Mouse (Mus musculus) forebrain, embryonic 10.5 days (tissue): Measurements from ENCODE around the gene Glipr1l3. TPM values are rescaled to one million over a fixed set of nuclear protein-coding genes. Genes with fewer than 3 reads are reported as not detected.
A peak's percentile ranks its signal among the peaks of the same experiment; 100 is the strongest.
"Not testable (repeated sequence)": the region's sequence is repeated elsewhere in the genome, so short reads cannot be mapped to it uniquely, and the experiment has no call there.

Experiments used
- DNase-seq: peaks from one replicate; pipeline ENCODE4 v3.0.0-alpha.2; 2017; ENCODE audit warnings: low spot score; ENCODE audit errors: extremely low spot score
- H3K27ac ChIP-seq: fragments of 300-500 bp; sonication (generic); 2 replicates; pipeline ENCODE4 v1.5.1; 2016; ENCODE audit warnings: mild to moderate bottlenecking
- H3K27me3 ChIP-seq: fragments of 300-500 bp; sonication (generic); 2 replicates; pipeline ENCODE4 v1.6.1; 2016; ENCODE audit warnings: mild to moderate bottlenecking; ENCODE audit not compliant: poor library complexity, severe bottlenecking
- H3K36me3 ChIP-seq: fragments of 300-500 bp; sonication (generic); replicated peaks from 2 replicates; pipeline ENCODE4 v1.6.1; 2016; ENCODE audit warnings: mild to moderate bottlenecking, moderate library complexity
- H3K4me1 ChIP-seq: fragments of 300-500 bp; sonication (generic); 2 replicates; pipeline ENCODE4 v1.6.1; 2016
- H3K4me3 ChIP-seq: fragments of 300-500 bp; sonication (generic); 2 replicates; pipeline ENCODE4 v1.5.1; 2016; ENCODE audit warnings: mild to moderate bottlenecking, moderate library complexity
- H3K9me3 ChIP-seq: fragments of 300-500 bp; sonication (generic); 2 replicates; pipeline ENCODE4 v1.6.1; 2016; ENCODE audit warnings: mild to moderate bottlenecking, moderate library complexity
- WGBS: fragments of 180-500 bp; shearing (Covaris S2); methylation state at CpG from one replicate; pipeline ENCODE4 v1.1.7; 2016; 5-methylcytosine and 5-hydroxymethylcytosine counted together
- polyA plus RNA-seq: library from polyadenylated mRNA; unstranded; fragments of >200 nt; fragmentation: Nextera tagmentation; extraction: Ambion mirVana; gene quantifications from 2 replicates; pipeline ENCODE4 v1.2.1, GENCODE M21; 2016

The Glipr1l3 gene
- not detected in 2 replicates for polyA plus RNA-seq

GRCm38 (mm10) chr10:112159882-112160560 lies at the start of gene Glipr1l3:
TSS of gene Glipr1l3 (minus strand) at chr10:112160327.
- H3K36me3 ChIP-seq, H3K9me3 ChIP-seq, H3K4me3 ChIP-seq, H3K27me3 ChIP-seq, H3K27ac ChIP-seq: not testable (repeated sequence)
- peak; percentile 78 for DNase-seq
- WGBS: 27% methylated on average over 15 of the region's 15 CpGs
- peaks cover 22% of the 10 kb centered on the region for H3K4me1 ChIP-seq

GRCm38 (mm10) chr10:112203463-112203862 lies 43.3 kb upstream of the Glipr1l3 start:
- Histone ChIP-seq H3K27me3 (no peaks in the 10 kb centered on the region), H3K36me3 (no peaks in the 10 kb centered on the region), H3K4me1 (no peaks in the 10 kb centered on the region), H3K27ac (no peak overlapping the region), H3K4me3 (no peak overlapping the region), H3K9me3 (no peaks in the 10 kb centered on the region)
- no peak for DNase-seq
- 72% methylated on average over 2 of the region's 2 CpGs for WGBS

- not testable (repeated sequence) for H3K4me1 ChIP-seq, H3K4me3 ChIP-seq, H3K27ac ChIP-seq, H3K9me3 ChIP-seq, H3K36me3 ChIP-seq, H3K27me3 ChIP-seq, DNase-seq
- 89% methylated on average over 2 of the region's 2 CpGs for WGBS
Observed at GRCm38 (mm10) chr10:112193919-112194318, 33.8 kb upstream of the Glipr1l3 start.

- not testable (repeated sequence) for DNase-seq
- WGBS: 42% methylated on average over 13 of the region's 13 CpGs
Observed at GRCm38 (mm10) chr10:112177027-112177426, 16.9 kb upstream of the Glipr1l3 start.

GRCm38 (mm10) chr10:112163168-112163766 lies 3.1 kb upstream of the Glipr1l3 start, which contains the start of gene Caps2:
TSS of gene Caps2 (plus strand) at chr10:112163621.
- Histone ChIP-seq H3K36me3 (no peaks in the 10 kb centered on the region), H3K27me3 (no peaks in the 10 kb centered on the region), H3K4me1 (peaks cover 22% of the 10 kb centered on the region), H3K4me3 (peak within 1 kb of the TSS; percentile 23), H3K27ac (peak within 1 kb of the TSS; percentile 70), H3K9me3 (no peaks in the 10 kb centered on the region)
- WGBS: 34% methylated on average over 4 of the region's 4 CpGs
- peak; percentile 46 for DNase-seq

More at GRCm38 (mm10) chr10:112177027-112177426, 16.9 kb upstream of the Glipr1l3 start:
- not testable (repeated sequence) for H3K27ac ChIP-seq, H3K27me3 ChIP-seq, H3K4me1 ChIP-seq, H3K9me3 ChIP-seq, H3K4me3 ChIP-seq, H3K36me3 ChIP-seq

GRCm38 (mm10) chr10:112139834-112140233 lies 20.3 kb downstream of the Glipr1l3 start:
- Histone ChIP-seq H3K27ac (no peak overlapping the region), H3K9me3 (no peaks in the 10 kb centered on the region), H3K36me3 (no peaks in the 10 kb centered on the region), H3K4me3 (no peak overlapping the region), H3K27me3 (no peaks in the 10 kb centered on the region), H3K4me1 (no peaks in the 10 kb centered on the region)
- WGBS: 67% methylated on average over 2 of the region's 2 CpGs
- no peak for DNase-seq

- 48% methylated on average over 6 of the region's 6 CpGs for WGBS
- Histone ChIP-seq H3K4me1 (no peaks in the 10 kb centered on the region), H3K9me3 (no peaks in the 10 kb centered on the region), H3K27me3 (no peaks in the 10 kb centered on the region), H3K4me3 (peak overlapping the region; percentile 42), H3K27ac (peak overlapping the region; percentile 51; the same call in 1 of the 2 replicates), H3K36me3 (no peaks in the 10 kb centered on the region)
- DNase-seq: no peak
Observed at GRCm38 (mm10) chr10:112138871-112139430, 21.2 kb downstream of the Glipr1l3 start.

- Histone ChIP-seq H3K27me3 (no peaks in the 10 kb centered on the region), H3K4me3 (peak overlapping the region; percentile 42), H3K27ac (peak overlapping the region; percentile 51; the same call in 1 of the 2 replicates), H3K36me3 (no peaks in the 10 kb centered on the region), H3K9me3 (no peaks in the 10 kb centered on the region), H3K4me1 (no peaks in the 10 kb centered on the region)
- peak; percentile 62 for DNase-seq
- 20% methylated on average over 9 of the region's 9 CpGs for WGBS
Observed at GRCm38 (mm10) chr10:112138050-112138870, 21.9 kb downstream of the Glipr1l3 start.

GRCm38 (mm10) chr10:112132194-112132593 lies 27.9 kb downstream of the Glipr1l3 start:
- no peaks in the 10 kb centered on the region for H3K9me3 ChIP-seq
- no peak for DNase-seq
- no peaks in the 10 kb centered on the region for H3K4me1 ChIP-seq
- H3K27ac ChIP-seq: no peak overlapping the region
- H3K27me3 ChIP-seq: no peaks in the 10 kb centered on the region
- no peaks in the 10 kb centered on the region for H3K36me3 ChIP-seq
- H3K4me3 ChIP-seq: no peak overlapping the region
- WGBS: 91% methylated on average over 3 of the region's 3 CpGs

- H3K36me3 ChIP-seq, H3K4me3 ChIP-seq, DNase-seq, H3K9me3 ChIP-seq, H3K27ac ChIP-seq, H3K27me3 ChIP-seq, H3K4me1 ChIP-seq: not testable (repeated sequence)
- WGBS: 81% methylated on average over 6 of the region's 6 CpGs
Observed at GRCm38 (mm10) chr10:112127682-112128230, 32.4 kb downstream of the Glipr1l3 start.

GRCm38 (mm10) chr10:112125090-112125489 lies 35.0 kb downstream of the Glipr1l3 start:
- H3K27me3 ChIP-seq, H3K36me3 ChIP-seq, H3K4me3 ChIP-seq, H3K4me1 ChIP-seq, H3K9me3 ChIP-seq, DNase-seq, H3K27ac ChIP-seq: not testable (repeated sequence)
- WGBS: 76% methylated on average over 2 of the region's 2 CpGs

GRCm38 (mm10) chr10:112110401-112110800 lies 49.7 kb downstream of the Glipr1l3 start:
- DNase-seq: no peak
- Histone ChIP-seq H3K9me3 (no peaks in the 10 kb centered on the region), H3K4me1 (no peaks in the 10 kb centered on the region), H3K4me3 (no peak overlapping the region), H3K27ac (no peak overlapping the region), H3K36me3 (no peaks in the 10 kb centered on the region), H3K27me3 (no peaks in the 10 kb centered on the region)
- WGBS: 95% methylated on average over 7 of the region's 7 CpGs
